Mouse (Mus musculus): ENCODE results near the gene Fam129c. TPM values are rescaled to one million over a fixed set of nuclear protein-coding genes. Genes with fewer than 3 reads are reported as not detected.

Gene Fam129c
- polyA plus RNA-seq, 1 experiment from 2014 or later: 6.6 TPM

DNA sequence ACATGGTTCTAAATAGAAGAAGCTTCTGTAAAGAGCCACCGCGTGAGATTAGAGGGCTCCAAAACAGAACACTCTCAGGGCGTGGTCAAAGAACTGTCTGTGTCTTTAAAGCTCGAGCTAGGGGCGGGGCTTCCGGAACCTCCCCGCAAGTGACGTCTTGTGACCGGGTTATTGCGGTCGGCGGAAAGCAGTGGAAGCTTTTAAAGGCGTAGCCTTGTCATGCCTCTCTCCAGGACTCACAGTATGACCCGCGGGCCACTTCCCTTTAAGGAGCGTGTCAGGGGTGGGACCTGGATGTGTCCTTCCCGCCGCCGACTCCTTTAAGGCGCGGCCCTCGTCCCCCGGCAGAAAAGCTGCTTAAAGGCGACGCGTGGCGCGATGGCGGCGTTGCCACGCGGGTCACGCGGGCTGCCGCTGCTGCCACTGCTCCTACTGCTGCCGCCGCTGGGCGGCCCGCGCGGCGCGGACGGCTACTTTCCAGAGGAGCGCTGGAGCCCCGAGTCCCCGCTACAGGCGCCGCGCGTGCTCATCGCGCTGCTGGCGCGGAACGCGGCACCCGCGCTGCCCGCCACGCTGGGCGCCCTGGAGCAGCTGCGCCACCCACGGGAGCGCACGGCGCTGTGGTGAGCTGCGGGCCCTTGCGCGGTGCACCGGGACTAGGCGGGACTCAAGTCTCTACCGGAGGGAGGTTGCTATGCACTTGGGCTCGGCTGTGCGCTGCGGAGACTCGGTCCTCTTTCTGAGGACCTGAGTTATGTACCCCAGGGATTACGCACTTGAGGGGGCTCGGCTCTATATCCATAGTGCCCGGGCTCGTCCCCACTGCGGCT is 13.6 kb downstream of the Fam129c start, which contains the start of gene Colgalt1:
Gene Colgalt1 (plus strand): TSS at position 177 of the 830 bp plus-strand sequence.
- WGBS: under 1% methylated on average over 82 of the region's 82 CpGs
- ATAC-seq (ENCODE audit: insufficient number of reproducible peaks, insufficient read depth, low FRiP score, low TSS enrichment, low read depth): peak; percentile 99
- peak within 1 kb of the TSS; percentile 83 for H3K4me2 ChIP-seq
- peaks cover 36% of the 10 kb centered on the region for H3K36me3 ChIP-seq
- H3K27ac ChIP-seq: peak within 1 kb of the TSS; percentile 88
- H3K4me1 ChIP-seq (replicated peaks): peaks cover 11% of the 10 kb centered on the region
- H3K27me3 ChIP-seq: no peaks in the 10 kb centered on the region
- no peaks in the 10 kb centered on the region for H3K9me3 ChIP-seq
- peak within 1 kb of the TSS; percentile 89 for H3K9ac ChIP-seq (replicated peaks)
- H3K4me3 ChIP-seq (replicated peaks): peak within 1 kb of the TSS; percentile 97

- H3K4me2 ChIP-seq: peak overlapping the region; percentile 83
- peak overlapping the region; percentile 97 for H3K4me3 ChIP-seq (replicated peaks)
- no peak overlapping the region for H3K27ac ChIP-seq
- no peaks in the 10 kb centered on the region for H3K27me3 ChIP-seq
- peaks cover 46% of the 10 kb centered on the region for H3K36me3 ChIP-seq
- peak overlapping the region; percentile 89 for H3K9ac ChIP-seq (replicated peaks)
- ATAC-seq (ENCODE audit: insufficient number of reproducible peaks, insufficient read depth, low FRiP score, low TSS enrichment, low read depth): no peak
- H3K4me1 ChIP-seq (replicated peaks): peaks cover 11% of the 10 kb centered on the region
- H3K9me3 ChIP-seq: no peaks in the 10 kb centered on the region
- whole genome bisulfite sequencing: 62% methylated on average over 5 of the region's 5 CpGs
These were observed 14.7 kb downstream of the Fam129c start for GRCm38 (mm10) chr8:71612141-71612540.

GRCm38 (mm10) chr8:71613418-71613817 is 16.0 kb downstream of the Fam129c start:
- H3K4me2 ChIP-seq: no peak overlapping the region
- no peak overlapping the region for H3K9ac ChIP-seq (replicated peaks)
- 47% methylated on average over 4 of the region's 4 CpGs for WGBS
- H3K36me3 ChIP-seq: peaks cover 59% of the 10 kb centered on the region
- H3K27ac ChIP-seq: 0 out of 2 replicates have a peak overlapping the region, but pooled peaks have one; percentile 17
- H3K9me3 ChIP-seq: no peaks in the 10 kb centered on the region
- H3K4me1 ChIP-seq (replicated peaks): peaks cover 11% of the 10 kb centered on the region
- no peak overlapping the region for H3K4me3 ChIP-seq (replicated peaks)
- ATAC-seq (ENCODE audit: insufficient number of reproducible peaks, insufficient read depth, low FRiP score, low TSS enrichment, low read depth): no peak
- H3K27me3 ChIP-seq: no peaks in the 10 kb centered on the region

GRCm38 (mm10) chr8:71619786-71620185 is 22.3 kb downstream of the Fam129c start:
- H3K9me3 ChIP-seq: peaks cover 26% of the 10 kb centered on the region
- H3K9ac ChIP-seq (replicated peaks): no peak overlapping the region
- H3K4me3 ChIP-seq (replicated peaks): no peak overlapping the region
- H3K27me3 ChIP-seq: no peaks in the 10 kb centered on the region
- 96% methylated on average over 2 of the region's 2 CpGs for WGBS
- no peak for ATAC-seq (ENCODE audit: insufficient number of reproducible peaks, insufficient read depth, low FRiP score, low TSS enrichment, low read depth)
- H3K36me3 ChIP-seq: peaks cover 98% of the 10 kb centered on the region
- no peaks in the 10 kb centered on the region for H3K4me1 ChIP-seq (replicated peaks)
- H3K27ac ChIP-seq: no peak overlapping the region
- no peak overlapping the region for H3K4me2 ChIP-seq

DNA sequence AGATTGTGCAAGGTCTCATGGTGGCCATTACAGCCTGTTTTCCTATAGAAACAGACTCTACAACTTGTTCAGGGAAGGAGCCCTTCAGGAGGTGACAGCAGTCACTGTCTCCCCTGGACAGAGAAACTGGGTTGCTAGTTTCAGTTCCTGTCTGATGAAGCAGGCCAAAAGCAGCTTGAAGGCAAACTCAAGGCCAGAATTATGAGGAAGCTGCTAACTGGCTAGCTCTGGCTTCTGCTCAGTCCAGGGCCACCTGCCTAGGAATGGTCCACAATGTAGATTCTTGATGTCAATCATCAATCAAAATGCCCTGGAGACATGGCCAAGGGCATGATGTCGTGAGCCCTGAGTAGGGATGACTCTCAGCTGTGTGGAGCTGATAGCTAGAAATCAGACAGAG is 27.6 kb downstream of the Fam129c start:
- H3K27ac ChIP-seq: no peak overlapping the region
- H3K9me3 ChIP-seq: peaks cover 26% of the 10 kb centered on the region
- no peak overlapping the region for H3K4me2 ChIP-seq
- H3K36me3 ChIP-seq: peaks cover 64% of the 10 kb centered on the region
- H3K4me1 ChIP-seq (replicated peaks): peaks cover 17% of the 10 kb centered on the region
- WGBS: 83% methylated on average over 1 of the region's 1 CpGs
- H3K27me3 ChIP-seq: peaks cover 7% of the 10 kb centered on the region
- no peak overlapping the region for H3K9ac ChIP-seq (replicated peaks)
- H3K4me3 ChIP-seq (replicated peaks): no peak overlapping the region
- no peak for ATAC-seq (ENCODE audit: insufficient number of reproducible peaks, insufficient read depth, low FRiP score, low TSS enrichment, low read depth)

GRCm38 (mm10) chr8:71626753-71627152 is 29.3 kb downstream of the Fam129c start:
- Histone ChIP-seq H3K4me1 (replicated peaks) (peaks cover 19% of the 10 kb centered on the region), H3K27ac (no peak overlapping the region), H3K36me3 (peaks cover 47% of the 10 kb centered on the region), H3K9me3 (peaks cover 21% of the 10 kb centered on the region), H3K4me2 (no peak overlapping the region), H3K9ac (replicated peaks) (no peak overlapping the region), H3K27me3 (peaks cover 23% of the 10 kb centered on the region), H3K4me3 (replicated peaks) (no peak overlapping the region)
- WGBS: 81% methylated on average over 9 of the region's 9 CpGs
- no peak for ATAC-seq (ENCODE audit: insufficient number of reproducible peaks, insufficient read depth, low FRiP score, low TSS enrichment, low read depth)

- Histone ChIP-seq H3K4me2 (no peak overlapping the region), H3K36me3 (peaks cover 40% of the 10 kb centered on the region), H3K4me3 (replicated peaks) (no peak overlapping the region), H3K9me3 (peaks cover 15% of the 10 kb centered on the region), H3K27me3 (peaks cover 31% of the 10 kb centered on the region), H3K27ac (0 out of 2 replicates have a peak overlapping the region, but pooled peaks have one; percentile 13), H3K9ac (replicated peaks) (no peak overlapping the region), H3K4me1 (replicated peaks) (peaks cover 19% of the 10 kb centered on the region)
- 61% methylated on average over 9 of the region's 9 CpGs for WGBS
- no peak for ATAC-seq (ENCODE audit: insufficient number of reproducible peaks, insufficient read depth, low FRiP score, low TSS enrichment, low read depth)
These were observed 30.0 kb downstream of the Fam129c start for GRCm38 (mm10) chr8:71627265-71628099.

DNA sequence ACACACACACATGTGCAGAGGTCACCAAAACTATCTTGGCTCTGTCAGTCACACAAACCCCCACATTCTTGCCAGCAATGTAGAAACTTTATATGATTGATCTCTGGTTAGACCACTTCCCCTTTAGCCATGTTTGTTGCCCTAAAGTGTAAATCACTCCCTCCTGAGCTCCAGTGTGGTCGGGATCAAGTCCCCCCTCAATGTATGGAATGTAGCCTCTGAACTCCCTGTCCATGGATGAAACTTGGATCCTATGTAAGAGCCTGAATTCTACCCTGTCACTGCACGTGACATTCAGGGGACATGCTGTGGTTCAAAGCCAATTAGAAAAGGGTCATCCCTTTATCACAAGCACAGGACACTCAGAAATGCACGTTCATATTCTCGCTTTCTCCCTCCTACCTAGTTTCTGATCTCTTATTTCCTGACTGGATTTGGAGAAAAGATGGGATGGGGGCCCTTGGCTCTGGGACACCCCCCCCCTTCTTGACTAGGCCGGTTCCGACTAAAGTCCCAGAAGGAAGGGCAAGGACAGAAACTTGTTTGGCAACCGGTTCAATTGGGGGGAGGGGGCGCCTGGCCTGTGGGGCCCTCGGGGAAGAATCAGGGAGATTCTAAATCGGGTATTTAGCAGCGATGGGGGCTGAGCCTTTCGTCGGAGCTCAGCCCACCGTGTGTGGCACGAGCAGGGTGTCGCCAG is 31.1 kb downstream of the Fam129c start:
- 9% methylated on average over 16 of the region's 16 CpGs for WGBS

DNA sequence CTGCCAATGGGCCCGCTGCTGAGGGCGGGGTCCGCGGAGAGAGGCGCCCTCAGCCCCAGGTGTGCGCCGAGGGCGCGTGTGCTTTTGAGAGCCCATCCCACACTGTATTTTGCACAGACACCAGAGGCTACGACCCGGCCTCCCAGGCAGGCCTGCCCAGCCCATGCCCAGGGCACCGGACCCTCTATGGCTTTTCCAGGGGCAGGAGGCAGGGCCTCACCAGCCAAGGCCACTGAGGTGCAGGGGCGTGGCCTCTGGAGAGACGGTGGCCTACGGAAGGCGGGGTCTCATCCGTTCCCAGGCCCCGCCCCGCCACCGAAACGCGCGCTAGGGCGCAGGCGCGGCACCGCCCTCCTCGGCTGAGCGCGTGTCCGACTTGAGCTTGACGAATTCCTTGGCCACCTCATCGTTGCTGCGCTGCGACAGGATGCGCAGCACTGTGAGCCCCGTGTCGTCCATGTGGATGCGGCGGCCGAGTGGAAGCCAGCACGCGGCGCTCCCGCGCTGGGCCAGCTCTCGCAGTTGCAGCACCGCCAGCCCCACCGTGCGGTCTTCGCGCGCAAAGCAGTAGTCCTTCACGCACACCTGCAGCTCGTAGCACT is 31.7 kb downstream of the Fam129c start:
- Histone ChIP-seq H3K4me1 (replicated peaks) (peaks cover 19% of the 10 kb centered on the region), H3K9ac (replicated peaks) (peak overlapping the region; percentile 70), H3K27ac (peak overlapping the region; percentile 62), H3K9me3 (peaks cover 14% of the 10 kb centered on the region), H3K27me3 (peaks cover 48% of the 10 kb centered on the region), H3K36me3 (peaks cover 22% of the 10 kb centered on the region), H3K4me3 (replicated peaks) (peak overlapping the region; percentile 58), H3K4me2 (peak overlapping the region; percentile 93)
- WGBS: under 1% methylated on average over 55 of the region's 55 CpGs
- peak; percentile 83 for ATAC-seq (ENCODE audit: insufficient number of reproducible peaks, insufficient read depth, low FRiP score, low TSS enrichment, low read depth)

More for the DNA sequence above, 31.1 kb downstream of the Fam129c start:
- peak overlapping the region; percentile 93 for H3K4me2 ChIP-seq
- H3K36me3 ChIP-seq: peaks cover 29% of the 10 kb centered on the region
- peak overlapping the region; percentile 70 for H3K9ac ChIP-seq (replicated peaks)
- H3K27me3 ChIP-seq: peaks cover 41% of the 10 kb centered on the region
- H3K4me1 ChIP-seq (replicated peaks): peaks cover 19% of the 10 kb centered on the region
- peak overlapping the region; percentile 58 for H3K4me3 ChIP-seq (replicated peaks)
- peak overlapping the region; percentile 62 for H3K27ac ChIP-seq
- ATAC-seq (ENCODE audit: insufficient number of reproducible peaks, insufficient read depth, low FRiP score, low TSS enrichment, low read depth): no peak
- peaks cover 15% of the 10 kb centered on the region for H3K9me3 ChIP-seq

DNA sequence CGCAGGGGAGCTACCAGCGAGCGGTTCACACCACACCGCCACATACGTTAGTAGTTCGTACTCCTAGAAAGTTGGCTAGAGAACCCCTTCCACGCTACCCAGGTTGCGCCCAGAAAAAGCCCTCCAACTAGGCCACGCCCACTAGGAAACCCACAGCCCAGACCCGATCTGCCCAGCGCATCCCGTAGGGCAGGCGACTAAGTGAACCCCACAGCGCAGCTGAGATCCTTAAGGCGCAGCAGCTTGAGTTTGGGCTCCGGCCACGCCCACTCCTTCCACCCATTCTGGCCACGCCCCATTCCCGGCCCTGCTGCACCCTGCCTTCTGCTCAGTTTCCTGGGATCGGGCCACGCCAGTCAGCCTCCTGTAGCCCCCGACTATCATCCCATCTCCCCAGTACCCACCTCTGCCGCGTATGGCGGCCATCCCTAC is 32.3 kb downstream of the Fam129c start:
- H3K9ac ChIP-seq (replicated peaks): peak overlapping the region; percentile 70
- peaks cover 54% of the 10 kb centered on the region for H3K27me3 ChIP-seq
- peaks cover 14% of the 10 kb centered on the region for H3K9me3 ChIP-seq
- peak overlapping the region; percentile 93 for H3K4me2 ChIP-seq
- peak; percentile 3 for ATAC-seq (ENCODE audit: insufficient number of reproducible peaks, insufficient read depth, low FRiP score, low TSS enrichment, low read depth)
- H3K4me3 ChIP-seq (replicated peaks): peak overlapping the region; percentile 58
- H3K27ac ChIP-seq: 0 out of 2 replicates have a peak overlapping the region, but pooled peaks have one; percentile 45
- peaks cover 16% of the 10 kb centered on the region for H3K36me3 ChIP-seq
- WGBS: 4% methylated on average over 25 of the region's 25 CpGs
- peaks cover 24% of the 10 kb centered on the region for H3K4me1 ChIP-seq (replicated peaks)

Measured in limb, embryonic 12.5 days (tissue).